Mouse (Mus musculus) frontal cortex, postnatal 25 days (tissue): ENCODE data around the gene Dnajc28.

Experiments used
- DNase-seq, 2 experiments: peaks; one replicate each; pipeline ENCODE4 v3.0.0; 2022; ENCODE audit warnings: low spot score in 2 of 2

Dnajc28 gene

GRCm38 (mm10) chr16:91588703-91589102 lies 30.1 kb downstream of the Dnajc28 start:
- DNase-seq: no peak

GRCm38 (mm10) chr16:91587730-91588453 lies 30.9 kb downstream of the Dnajc28 start:
- no peak for DNase-seq

- DNase-seq: no peak
Observed at GRCm38 (mm10) chr16:91586244-91586643, 32.6 kb downstream of the Dnajc28 start.

GRCm38 (mm10) chr16:91585617-91586016 lies 33.2 kb downstream of the Dnajc28 start:
- no peak for DNase-seq

GRCm38 (mm10) chr16:91582307-91582706 lies 36.5 kb downstream of the Dnajc28 start:
- no peak for DNase-seq

GRCm38 (mm10) chr16:91578980-91579720 lies 39.7 kb downstream of the Dnajc28 start:
- no peak for DNase-seq

- no peak for DNase-seq
Observed at GRCm38 (mm10) chr16:91575151-91575550, 43.7 kb downstream of the Dnajc28 start.

- DNase-seq: no peak
Observed at GRCm38 (mm10) chr16:91571105-91571504, 47.7 kb downstream of the Dnajc28 start.

GRCm38 (mm10) chr16:91568960-91569359 lies 49.9 kb downstream of the Dnajc28 start:
- no peak for DNase-seq

GRCm38 (mm10) chr16:91566002-91566401 lies 52.8 kb downstream of the Dnajc28 start:
- no peak for DNase-seq

GRCm38 (mm10) chr16:91565292-91565951 lies 53.4 kb downstream of the Dnajc28 start:
- no peak for DNase-seq

- DNase-seq: no peak
Observed at GRCm38 (mm10) chr16:91564580-91565291, 54.1 kb downstream of the Dnajc28 start.
